Mouse (Mus musculus): ENCODE results near the gene Zfp639. TPM values are rescaled to one million over a fixed set of nuclear protein-coding genes. Genes with fewer than 3 reads are reported as not detected.

The Zfp639 gene
- polyA plus RNA-seq, 1 experiment from 2014 or later = 37.6 TPM

GRCm38 (mm10) chr3:32490076-32490927 is 19.8 kb upstream of the Zfp639 start:
- Histone ChIP-seq H3K27me3 (no peaks in the 10 kb centered on the region), H3K27ac (no peak overlapping the region), H3K4me2 (no peak overlapping the region), H3K9ac (no peak overlapping the region), H3K9me3 (no peaks in the 10 kb centered on the region), H3K4me3 (no peak overlapping the region), H3K4me1 (replicated peaks) (0 out of 2 replicates have a peak, but pooled peaks cover 2% of the 10 kb centered on the region), H3K36me3 (no peaks in the 10 kb centered on the region)
- ATAC-seq (ENCODE audit: low FRiP score) = no peak
- WGBS = 87% methylated on average over 15 of the region's 15 CpGs

GRCm38 (mm10) chr3:32490928-32491315 is 19.1 kb upstream of the Zfp639 start:
- no peak for ATAC-seq (ENCODE audit: low FRiP score)
- no peak overlapping the region for H3K9ac ChIP-seq
- no peak overlapping the region for H3K4me3 ChIP-seq
- no peak overlapping the region for H3K4me2 ChIP-seq
- no peaks in the 10 kb centered on the region for H3K9me3 ChIP-seq
- H3K4me1 ChIP-seq (replicated peaks) = 0 out of 2 replicates have a peak, but pooled peaks cover 6% of the 10 kb centered on the region
- no peak overlapping the region for H3K27ac ChIP-seq
- no peaks in the 10 kb centered on the region for H3K27me3 ChIP-seq
- no peaks in the 10 kb centered on the region for H3K36me3 ChIP-seq

GRCm38 (mm10) chr3:32492097-32493090 is 17.7 kb upstream of the Zfp639 start, which contains the start of gene Kcnmb3:
Gene Kcnmb3, minus strand, starts transcription at chr3:32492231.
- H3K9ac ChIP-seq = no peak within 1 kb of the TSS
- no peaks in the 10 kb centered on the region for H3K27me3 ChIP-seq
- 0 out of 2 replicates have a peak, but pooled peaks cover 6% of the 10 kb centered on the region for H3K4me1 ChIP-seq (replicated peaks)
- no peak within 1 kb of the TSS for H3K4me3 ChIP-seq
- H3K4me2 ChIP-seq = no peak within 1 kb of the TSS
- no peaks in the 10 kb centered on the region for H3K36me3 ChIP-seq
- no peak for ATAC-seq (ENCODE audit: low FRiP score)
- H3K9me3 ChIP-seq = no peaks in the 10 kb centered on the region
- WGBS = 86% methylated on average over 11 of the region's 11 CpGs
- no peak within 1 kb of the TSS for H3K27ac ChIP-seq

GRCm38 (mm10) chr3:32494387-32495087 is 15.5 kb upstream of the Zfp639 start:
- H3K27ac ChIP-seq = no peak overlapping the region
- 0 out of 2 replicates have a peak, but pooled peaks cover 6% of the 10 kb centered on the region for H3K4me1 ChIP-seq (replicated peaks)
- H3K9me3 ChIP-seq = no peaks in the 10 kb centered on the region
- no peak overlapping the region for H3K4me3 ChIP-seq
- 90% methylated on average over 8 of the region's 8 CpGs for WGBS
- no peak overlapping the region for H3K9ac ChIP-seq
- no peaks in the 10 kb centered on the region for H3K27me3 ChIP-seq
- H3K36me3 ChIP-seq = no peaks in the 10 kb centered on the region
- no peak overlapping the region for H3K4me2 ChIP-seq
- ATAC-seq (ENCODE audit: low FRiP score) = no peak

- Histone ChIP-seq H3K4me1 (replicated peaks) (0 out of 2 replicates have a peak, but pooled peaks cover 6% of the 10 kb centered on the region), H3K4me2 (no peak overlapping the region), H3K9ac (no peak overlapping the region), H3K9me3 (no peaks in the 10 kb centered on the region), H3K27ac (no peak overlapping the region), H3K36me3 (no peaks in the 10 kb centered on the region), H3K4me3 (no peak overlapping the region), H3K27me3 (no peaks in the 10 kb centered on the region)
- 31% methylated on average over 8 of the region's 8 CpGs for WGBS
- no peak for ATAC-seq (ENCODE audit: low FRiP score)
These were observed 14.8 kb upstream of the Zfp639 start for GRCm38 (mm10) chr3:32495088-32495770.

- Histone ChIP-seq H3K27ac (no peak overlapping the region), H3K9me3 (no peaks in the 10 kb centered on the region), H3K4me2 (no peak overlapping the region), H3K4me3 (no peak overlapping the region), H3K36me3 (no peaks in the 10 kb centered on the region), H3K4me1 (replicated peaks) (0 out of 2 replicates have a peak, but pooled peaks cover 6% of the 10 kb centered on the region), H3K9ac (no peak overlapping the region), H3K27me3 (no peaks in the 10 kb centered on the region)
- ATAC-seq (ENCODE audit: low FRiP score) = no peak
- 55% methylated on average over 7 of the region's 8 CpGs for WGBS
These were observed 14.0 kb upstream of the Zfp639 start for GRCm38 (mm10) chr3:32495856-32496710.

GRCm38 (mm10) chr3:32496711-32497070 is 13.4 kb upstream of the Zfp639 start:
- Histone ChIP-seq H3K27ac (no peak overlapping the region), H3K4me3 (no peak overlapping the region), H3K4me2 (no peak overlapping the region), H3K4me1 (replicated peaks) (0 out of 2 replicates have a peak, but pooled peaks cover 6% of the 10 kb centered on the region), H3K9me3 (no peaks in the 10 kb centered on the region), H3K36me3 (no peaks in the 10 kb centered on the region), H3K9ac (no peak overlapping the region), H3K27me3 (no peaks in the 10 kb centered on the region)
- ATAC-seq (ENCODE audit: low FRiP score) = no peak
- 96% methylated on average over 1 of the region's 1 CpGs for WGBS

GRCm38 (mm10) chr3:32500346-32500745 is 9.7 kb upstream of the Zfp639 start:
- no peak for ATAC-seq (ENCODE audit: low FRiP score)
- Histone ChIP-seq H3K27ac (no peak overlapping the region), H3K9ac (no peak overlapping the region), H3K9me3 (no peaks in the 10 kb centered on the region), H3K4me3 (no peak overlapping the region), H3K36me3 (no peaks in the 10 kb centered on the region), H3K4me2 (no peak overlapping the region), H3K4me1 (replicated peaks) (0 out of 2 replicates have a peak, but pooled peaks cover 3% of the 10 kb centered on the region), H3K27me3 (no peaks in the 10 kb centered on the region)
- 89% methylated on average over 2 of the region's 2 CpGs for WGBS

GRCm38 (mm10) chr3:32505841-32506240 is 4.2 kb upstream of the Zfp639 start:
- Histone ChIP-seq H3K4me1 (replicated peaks) (peaks cover 8% of the 10 kb centered on the region), H3K4me2 (no peak overlapping the region), H3K4me3 (no peak overlapping the region), H3K9me3 (no peaks in the 10 kb centered on the region), H3K27me3 (no peaks in the 10 kb centered on the region), H3K36me3 (no peaks in the 10 kb centered on the region), H3K27ac (no peak overlapping the region), H3K9ac (no peak overlapping the region)
- ATAC-seq (ENCODE audit: low FRiP score) = no peak
- WGBS = 76% methylated on average over 3 of the region's 3 CpGs

- no peak overlapping the region for H3K4me2 ChIP-seq
- 61% methylated on average over 11 of the region's 11 CpGs for WGBS
- no peak for ATAC-seq (ENCODE audit: low FRiP score)
- peaks cover 13% of the 10 kb centered on the region for H3K4me1 ChIP-seq (replicated peaks)
- no peaks in the 10 kb centered on the region for H3K27me3 ChIP-seq
- H3K9me3 ChIP-seq = no peaks in the 10 kb centered on the region
- no peak overlapping the region for H3K9ac ChIP-seq
- H3K27ac ChIP-seq = no peak overlapping the region
- no peak overlapping the region for H3K4me3 ChIP-seq
- no peaks in the 10 kb centered on the region for H3K36me3 ChIP-seq
These were observed 3.5 kb upstream of the Zfp639 start for GRCm38 (mm10) chr3:32506366-32507225.
